Mouse (Mus musculus) megakaryocyte, adult 5-6 weeks (primary cell): ENCODE data around the gene 2700049A03Rik. TPM values are rescaled to one million over a fixed set of nuclear protein-coding genes. Genes with fewer than 3 reads are reported as not detected.
A peak's percentile ranks its signal among the peaks of the same experiment; 100 is the strongest.

Experiments used
- ATAC-seq: 2 replicates; pipeline ENCODE4 v1.8.0; 2016; ENCODE audit warnings: mild to moderate bottlenecking, inconsistent platforms; ENCODE audit not compliant: poor library complexity, severe bottlenecking
- total RNA-seq, 2 experiments: library from RNA; stranded (forward) in 1 of 2; stranded (reverse) in 1 of 2; fragments of 153-499, 151-499 nt in 1 of 2; fragments of 221-1000, 200-1000 nt in 1 of 2; gene quantifications; 2 replicates each; pipeline versions ENCODE4 v1.2.3 to v1.2.4; 2015 to 2017

Gene 2700049A03Rik
- total RNA-seq, 2 experiments from 2014 or later = 8.3 to 12.2 TPM

- ATAC-seq = no peak
Observed at GRCm38 (mm10) chr12:71258196-71258920, 121.7 kb downstream of the 2700049A03Rik start.

- ATAC-seq = no peak
Observed at GRCm38 (mm10) chr12:71264211-71264610, 127.6 kb downstream of the 2700049A03Rik start.

DNA sequence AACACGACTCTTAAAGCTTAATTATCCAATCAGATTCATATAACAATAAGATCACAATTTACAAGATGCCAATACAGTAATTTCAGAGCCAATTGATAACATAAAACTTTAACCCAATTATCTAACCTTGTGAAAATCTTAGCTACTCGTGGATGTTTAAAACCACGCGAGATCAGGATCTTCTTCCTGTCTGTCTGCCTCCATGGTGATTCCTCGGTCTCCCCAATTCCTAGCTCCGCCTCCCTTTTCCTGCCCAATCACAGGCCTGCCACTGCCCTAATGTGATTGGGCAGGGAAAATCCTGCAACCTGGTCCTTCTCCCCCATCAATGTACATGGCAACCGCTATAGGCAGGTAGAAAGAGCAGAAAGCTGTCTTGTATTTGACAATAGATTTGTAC is 132.7 kb downstream of the 2700049A03Rik start:
- no peak for ATAC-seq

DNA sequence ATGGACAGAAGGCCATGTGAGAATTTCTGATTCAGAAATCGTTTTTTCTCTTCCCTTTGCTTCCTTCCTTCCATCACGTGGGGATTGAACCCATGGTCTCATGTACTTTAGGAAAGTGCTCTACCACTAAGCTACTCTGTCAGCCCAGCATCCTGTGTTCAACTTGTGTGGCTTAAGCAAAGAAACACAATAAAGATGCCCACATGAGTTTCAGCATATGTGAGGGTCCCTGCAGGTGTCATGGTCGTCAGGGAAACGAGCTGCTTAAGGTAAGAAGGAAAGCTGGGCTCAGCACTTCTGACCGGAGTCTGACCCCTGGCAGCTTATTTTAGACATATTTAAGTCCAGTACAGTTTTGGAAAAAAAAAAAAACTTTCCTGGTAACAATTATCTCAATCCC is 134.5 kb downstream of the 2700049A03Rik start:
- ATAC-seq = no peak

DNA sequence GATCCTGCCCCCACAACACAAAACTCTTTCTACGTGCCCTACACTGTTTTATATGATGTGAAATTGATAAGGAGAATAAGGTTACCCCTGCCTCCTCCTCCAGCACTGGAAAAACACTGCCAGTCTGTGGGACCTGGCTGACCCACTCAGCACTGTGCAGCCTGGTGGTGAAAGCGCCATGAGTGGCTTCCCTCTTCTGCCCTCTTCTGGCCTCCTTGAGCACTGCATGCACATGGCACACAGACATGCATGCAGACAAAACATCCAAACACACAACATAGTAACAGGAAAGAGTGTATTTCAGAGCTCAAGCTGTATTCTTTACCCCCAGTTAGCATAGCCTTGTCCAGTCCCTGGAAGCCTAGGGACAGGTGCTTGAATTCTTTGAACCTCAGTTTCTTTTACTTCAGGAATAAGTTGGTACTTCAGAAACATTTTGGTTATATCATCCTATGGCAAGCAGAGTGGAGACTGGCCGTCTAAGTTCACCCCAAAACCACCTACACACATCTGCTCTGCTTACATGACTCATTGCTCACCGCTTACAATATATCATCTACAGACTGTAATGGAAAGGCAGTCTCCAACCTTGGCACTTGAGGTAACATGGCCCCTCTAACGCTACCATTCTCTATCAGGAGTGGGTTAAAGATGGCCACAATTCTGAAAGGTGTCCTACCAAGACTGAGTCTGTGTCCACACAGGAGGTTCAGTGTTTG is 138.0 kb downstream of the 2700049A03Rik start:
- ATAC-seq = 0 out of 2 replicates have a peak, but pooled peaks have one; percentile 40

GRCm38 (mm10) chr12:71275906-71276595 is 139.4 kb downstream of the 2700049A03Rik start:
- no peak for ATAC-seq

DNA sequence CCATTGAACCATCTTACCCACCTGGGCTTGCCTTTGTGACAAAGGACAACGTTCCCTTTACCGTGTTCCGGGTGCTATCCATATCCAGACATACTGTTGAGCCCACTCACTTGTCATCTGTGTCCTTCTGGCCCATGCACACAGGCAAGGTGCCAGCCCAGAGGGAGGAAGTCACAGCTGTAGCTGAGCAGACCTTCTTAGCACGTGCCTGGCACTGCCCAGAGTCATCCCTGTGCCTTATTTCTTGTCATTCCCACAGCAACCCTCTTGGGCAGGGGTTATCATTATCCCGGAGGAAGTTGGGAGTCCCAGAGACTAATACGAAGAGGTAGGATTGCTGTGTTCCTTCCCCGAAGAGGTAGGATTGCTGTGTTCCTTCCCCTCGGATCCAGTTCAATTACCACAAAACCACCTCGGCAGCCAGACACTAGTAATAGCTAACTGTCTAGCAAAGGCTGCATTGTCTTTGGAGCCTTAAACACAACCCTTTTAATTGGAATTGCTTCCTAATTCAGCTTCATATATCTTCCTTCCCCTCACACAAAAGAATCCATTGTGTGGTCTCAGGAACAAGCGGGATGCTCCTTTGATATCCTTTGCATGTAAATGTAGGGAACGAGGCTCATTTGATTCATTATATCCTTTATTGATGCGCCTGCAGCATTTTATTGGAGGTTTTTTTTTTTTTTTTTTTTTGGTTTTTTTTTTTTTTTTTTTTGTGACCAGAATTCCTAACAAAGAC is 143.0 kb downstream of the 2700049A03Rik start:
- no peak for ATAC-seq

DNA sequence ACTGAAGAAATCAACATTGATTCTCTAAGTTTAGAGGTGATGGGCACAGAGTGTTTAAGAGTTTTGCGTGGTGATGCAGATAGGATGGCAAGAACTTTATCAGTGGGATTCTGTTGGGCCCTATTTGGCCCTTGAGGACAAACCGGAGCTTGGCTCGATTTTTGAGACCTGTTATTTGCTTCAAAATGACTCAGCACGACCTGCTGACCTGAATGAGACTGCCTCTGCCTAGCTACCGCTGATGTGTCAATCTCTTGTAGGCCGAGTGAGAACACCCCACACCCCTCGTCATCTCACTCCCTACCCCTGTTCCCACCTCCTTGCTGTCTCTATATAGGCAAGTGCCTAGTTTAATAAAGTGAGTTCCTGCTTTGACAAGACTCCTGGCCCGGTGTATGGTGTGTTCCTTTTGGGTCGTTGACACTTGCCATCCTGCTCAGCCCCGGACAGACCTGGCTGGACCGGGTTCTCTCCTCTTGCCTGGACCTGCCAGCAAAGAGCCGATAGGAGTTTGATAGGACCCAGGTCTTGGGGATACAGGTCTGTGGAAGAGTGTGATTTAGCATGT is 144.6 kb downstream of the 2700049A03Rik start:
- ATAC-seq = no peak

GRCm38 (mm10) chr12:71285399-71285798 is 148.8 kb downstream of the 2700049A03Rik start:
- ATAC-seq = no peak

DNA sequence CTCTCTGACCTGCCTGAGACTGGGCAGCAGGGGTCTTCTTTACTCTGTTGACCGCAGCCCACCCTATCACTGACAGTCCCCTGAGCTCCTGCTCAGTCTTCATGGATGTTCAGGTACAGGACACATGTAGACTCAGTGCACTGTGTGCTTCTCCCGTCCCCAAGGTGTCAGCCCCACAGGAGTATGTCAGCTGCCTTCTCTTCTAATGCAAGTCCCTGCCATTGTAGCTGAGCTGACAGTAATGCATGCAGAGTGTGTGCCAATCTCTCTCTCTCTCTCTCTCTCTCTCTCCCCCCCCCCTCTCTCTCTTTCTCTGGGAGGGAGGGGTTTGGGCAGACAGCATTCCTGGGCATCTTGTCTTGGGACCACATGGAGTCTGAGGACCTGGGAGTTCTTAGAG is 153.8 kb downstream of the 2700049A03Rik start:
- no peak for ATAC-seq

Other genes starting within 250 kb of the 2700049A03Rik start
- gene Actr10, start 199.0 kb upstream of the 2700049A03Rik start, total RNA-seq (2015) = 109 and 153 TPM in 2 replicates
- 54.0 and 81.4 TPM in 2 replicates for gene Actr10, start 199.0 kb upstream of the 2700049A03Rik start, total RNA-seq (2017)
- gene Psma3, start 162.2 kb upstream of the 2700049A03Rik start, total RNA-seq (2015) = 302 and 324 TPM in 2 replicates
- 246 and 252 TPM in 2 replicates for gene Psma3, start 162.2 kb upstream of the 2700049A03Rik start, total RNA-seq (2017)
- 42.4 and 45.0 TPM in 2 replicates for gene Arid4a, start 120.9 kb upstream of the 2700049A03Rik start, total RNA-seq (2015)
- gene Arid4a, start 120.9 kb upstream of the 2700049A03Rik start, total RNA-seq (2017) = 74.6 and 79.6 TPM in 2 replicates
- gene Tomm20l, start 25.4 kb upstream of the 2700049A03Rik start, total RNA-seq (2015) = not detected in 2 replicates
- not detected in 2 replicates for gene Tomm20l, start 25.4 kb upstream of the 2700049A03Rik start, total RNA-seq (2017)
- gene Timm9, start 164 bp upstream of the 2700049A03Rik start, total RNA-seq (2015) = 26.7 and 29.0 TPM in 2 replicates
- 21.3 and 22.4 TPM in 2 replicates for gene Timm9, start 164 bp upstream of the 2700049A03Rik start, total RNA-seq (2017)
- 0.09 TPM in 1 of 2 replicates, not detected in the other for gene Dact1, start 173.0 kb downstream of the 2700049A03Rik start, total RNA-seq (2015)
- 0.15 TPM in 1 of 2 replicates, not detected in the other for gene Dact1, start 173.0 kb downstream of the 2700049A03Rik start, total RNA-seq (2017)